Mouse (Mus musculus): ENCODE results near the gene Susd6. TPM values are rescaled to one million over a fixed set of nuclear protein-coding genes. Genes with fewer than 3 reads are reported as not detected.

The Susd6 gene
- polyA plus RNA-seq, 1 experiment from 2014 or later: 17.7 TPM

- Histone ChIP-seq H3K36me3 (ENCODE audit: control insufficient read depth, insufficient read depth, low read length) (no peaks in the 10 kb centered on the region), H3K27me3 (ENCODE audit: control insufficient read depth, insufficient read depth, low read length) (no peaks in the 10 kb centered on the region), H3K4me3 (ENCODE audit: low read depth, low read length) (no peak overlapping the region), H3K9me3 (ENCODE audit: control insufficient read depth, low read length) (no peaks in the 10 kb centered on the region), H3K4me1 (replicated peaks; ENCODE audit: control insufficient read depth, insufficient read depth, low read length) (0 out of 2 replicates have a peak, but pooled peaks cover 2% of the 10 kb centered on the region), H3K9ac (ENCODE audit: low read depth, low read length) (no peak overlapping the region), H3K27ac (ENCODE audit: low read depth, low read length) (no peak overlapping the region), H3K4me2 (replicated peaks; ENCODE audit: low read depth, low read length) (no peak overlapping the region)
- WGBS: 71% methylated on average over 2 of the region's 2 CpGs
- ATAC-seq (ENCODE audit: low FRiP score) (no peak), DNase-seq (ENCODE audit: low spot score) (no peak)
These were observed 96.7 kb downstream of the Susd6 start for GRCm38 (mm10) chr12:80887036-80887435.

GRCm38 (mm10) chr12:80889331-80889730 lies 99.0 kb downstream of the Susd6 start:
- Histone ChIP-seq H3K9ac (ENCODE audit: low read depth, low read length) (no peak overlapping the region), H3K27me3 (ENCODE audit: control insufficient read depth, insufficient read depth, low read length) (no peaks in the 10 kb centered on the region), H3K4me2 (replicated peaks; ENCODE audit: low read depth, low read length) (no peak overlapping the region), H3K27ac (ENCODE audit: low read depth, low read length) (no peak overlapping the region), H3K9me3 (ENCODE audit: control insufficient read depth, low read length) (no peaks in the 10 kb centered on the region), H3K4me1 (replicated peaks; ENCODE audit: control insufficient read depth, insufficient read depth, low read length) (0 out of 2 replicates have a peak, but pooled peaks cover 2% of the 10 kb centered on the region), H3K36me3 (ENCODE audit: control insufficient read depth, insufficient read depth, low read length) (no peaks in the 10 kb centered on the region), H3K4me3 (ENCODE audit: low read depth, low read length) (no peak overlapping the region)
- WGBS: 92% methylated on average over 3 of the region's 3 CpGs
- ATAC-seq (ENCODE audit: low FRiP score) (no peak), DNase-seq (ENCODE audit: low spot score) (no peak)

GRCm38 (mm10) chr12:80891074-80891473 lies 100.8 kb downstream of the Susd6 start:
- no peak overlapping the region for H3K9ac ChIP-seq (ENCODE audit: low read depth, low read length)
- no peak overlapping the region for H3K27ac ChIP-seq (ENCODE audit: low read depth, low read length)
- no peak overlapping the region for H3K4me2 ChIP-seq (replicated peaks; ENCODE audit: low read depth, low read length)
- ATAC-seq (ENCODE audit: low FRiP score) (no peak), DNase-seq (ENCODE audit: low spot score) (no peak)
- no peak overlapping the region for H3K4me3 ChIP-seq (ENCODE audit: low read depth, low read length)
- WGBS: 98% methylated on average over 2 of the region's 2 CpGs
- H3K4me1 ChIP-seq (replicated peaks; ENCODE audit: control insufficient read depth, insufficient read depth, low read length): no peaks in the 10 kb centered on the region
- H3K27me3 ChIP-seq (ENCODE audit: control insufficient read depth, insufficient read depth, low read length): no peaks in the 10 kb centered on the region
- H3K36me3 ChIP-seq (ENCODE audit: control insufficient read depth, insufficient read depth, low read length): no peaks in the 10 kb centered on the region
- no peaks in the 10 kb centered on the region for H3K9me3 ChIP-seq (ENCODE audit: control insufficient read depth, low read length)

GRCm38 (mm10) chr12:80893720-80894494 lies 103.6 kb downstream of the Susd6 start:
- no peak for DNase-seq (ENCODE audit: low spot score)
- Histone ChIP-seq H3K36me3 (ENCODE audit: control insufficient read depth, insufficient read depth, low read length) (no peaks in the 10 kb centered on the region), H3K9me3 (ENCODE audit: control insufficient read depth, low read length) (no peaks in the 10 kb centered on the region), H3K4me1 (replicated peaks; ENCODE audit: control insufficient read depth, insufficient read depth, low read length) (no peaks in the 10 kb centered on the region), H3K4me3 (ENCODE audit: low read depth, low read length) (no peak overlapping the region), H3K4me2 (replicated peaks; ENCODE audit: low read depth, low read length) (no peak overlapping the region), H3K9ac (ENCODE audit: low read depth, low read length) (no peak overlapping the region), H3K27ac (ENCODE audit: low read depth, low read length) (no peak overlapping the region), H3K27me3 (ENCODE audit: control insufficient read depth, insufficient read depth, low read length) (no peaks in the 10 kb centered on the region)
- no peak for ATAC-seq (ENCODE audit: low FRiP score)
- WGBS: 92% methylated on average over 18 of the region's 18 CpGs

- H3K27ac ChIP-seq (ENCODE audit: low read depth, low read length): no peak overlapping the region
- H3K4me2 ChIP-seq (replicated peaks; ENCODE audit: low read depth, low read length): peak overlapping the region; percentile 31
- no peaks in the 10 kb centered on the region for H3K27me3 ChIP-seq (ENCODE audit: control insufficient read depth, insufficient read depth, low read length)
- peak; percentile 83 for DNase-seq (ENCODE audit: low spot score)
- no peaks in the 10 kb centered on the region for H3K36me3 ChIP-seq (ENCODE audit: control insufficient read depth, insufficient read depth, low read length)
- H3K4me3 ChIP-seq (ENCODE audit: low read depth, low read length): peak overlapping the region; percentile 3; the same call in 1 of the 2 replicates
- H3K9ac ChIP-seq (ENCODE audit: low read depth, low read length): no peak overlapping the region
- WGBS: 10% methylated on average over 19 of the region's 19 CpGs
- no peaks in the 10 kb centered on the region for H3K4me1 ChIP-seq (replicated peaks; ENCODE audit: control insufficient read depth, insufficient read depth, low read length)
- ATAC-seq (ENCODE audit: low FRiP score): peak; percentile 83
- H3K9me3 ChIP-seq (ENCODE audit: control insufficient read depth, low read length): no peaks in the 10 kb centered on the region
These were observed 104.8 kb downstream of the Susd6 start for GRCm38 (mm10) chr12:80894973-80895570.

GRCm38 (mm10) chr12:80909631-80910030 lies 119.3 kb downstream of the Susd6 start:
- no peak overlapping the region for H3K4me3 ChIP-seq (ENCODE audit: low read depth, low read length)
- no peaks in the 10 kb centered on the region for H3K9me3 ChIP-seq (ENCODE audit: control insufficient read depth, low read length)
- H3K4me2 ChIP-seq (replicated peaks; ENCODE audit: low read depth, low read length): no peak overlapping the region
- H3K27ac ChIP-seq (ENCODE audit: low read depth, low read length): no peak overlapping the region
- no peaks in the 10 kb centered on the region for H3K27me3 ChIP-seq (ENCODE audit: control insufficient read depth, insufficient read depth, low read length)
- DNase-seq (ENCODE audit: low spot score): no peak
- H3K36me3 ChIP-seq (ENCODE audit: control insufficient read depth, insufficient read depth, low read length): no peaks in the 10 kb centered on the region
- no peak for ATAC-seq (ENCODE audit: low FRiP score)
- H3K9ac ChIP-seq (ENCODE audit: low read depth, low read length): no peak overlapping the region
- 94% methylated on average over 8 of the region's 8 CpGs for WGBS
- no peaks in the 10 kb centered on the region for H3K4me1 ChIP-seq (replicated peaks; ENCODE audit: control insufficient read depth, insufficient read depth, low read length)

- no peaks in the 10 kb centered on the region for H3K36me3 ChIP-seq (ENCODE audit: control insufficient read depth, insufficient read depth, low read length)
- H3K9me3 ChIP-seq (ENCODE audit: control insufficient read depth, low read length): no peaks in the 10 kb centered on the region
- peak; percentile 10 for DNase-seq (ENCODE audit: low spot score)
- H3K9ac ChIP-seq (ENCODE audit: low read depth, low read length): no peak overlapping the region
- no peak overlapping the region for H3K4me2 ChIP-seq (replicated peaks; ENCODE audit: low read depth, low read length)
- H3K27me3 ChIP-seq (ENCODE audit: control insufficient read depth, insufficient read depth, low read length): no peaks in the 10 kb centered on the region
- H3K4me1 ChIP-seq (replicated peaks; ENCODE audit: control insufficient read depth, insufficient read depth, low read length): no peaks in the 10 kb centered on the region
- 58% methylated on average over 7 of the region's 7 CpGs for WGBS
- no peak overlapping the region for H3K4me3 ChIP-seq (ENCODE audit: low read depth, low read length)
- no peak for ATAC-seq (ENCODE audit: low FRiP score)
- H3K27ac ChIP-seq (ENCODE audit: low read depth, low read length): no peak overlapping the region
These were observed 127.5 kb downstream of the Susd6 start for GRCm38 (mm10) chr12:80917764-80918163.

- Histone ChIP-seq H3K36me3 (ENCODE audit: control insufficient read depth, insufficient read depth, low read length) (no peaks in the 10 kb centered on the region), H3K27ac (ENCODE audit: low read depth, low read length) (no peak overlapping the region), H3K9ac (ENCODE audit: low read depth, low read length) (no peak overlapping the region), H3K4me2 (replicated peaks; ENCODE audit: low read depth, low read length) (no peak overlapping the region), H3K27me3 (ENCODE audit: control insufficient read depth, insufficient read depth, low read length) (no peaks in the 10 kb centered on the region), H3K4me3 (ENCODE audit: low read depth, low read length) (no peak overlapping the region), H3K4me1 (replicated peaks; ENCODE audit: control insufficient read depth, insufficient read depth, low read length) (no peaks in the 10 kb centered on the region), H3K9me3 (ENCODE audit: control insufficient read depth, low read length) (no peaks in the 10 kb centered on the region)
- WGBS: 95% methylated on average over 5 of the region's 5 CpGs
- no peak for DNase-seq (ENCODE audit: low spot score)
- ATAC-seq (ENCODE audit: low FRiP score): no peak
These were observed 131.0 kb downstream of the Susd6 start for GRCm38 (mm10) chr12:80921301-80921700.

GRCm38 (mm10) chr12:80922869-80923268 lies 132.6 kb downstream of the Susd6 start:
- H3K9ac ChIP-seq (ENCODE audit: low read depth, low read length): no peak overlapping the region
- H3K9me3 ChIP-seq (ENCODE audit: control insufficient read depth, low read length): no peaks in the 10 kb centered on the region
- H3K4me2 ChIP-seq (replicated peaks; ENCODE audit: low read depth, low read length): no peak overlapping the region
- no peak for DNase-seq (ENCODE audit: low spot score)
- H3K27me3 ChIP-seq (ENCODE audit: control insufficient read depth, insufficient read depth, low read length): no peaks in the 10 kb centered on the region
- WGBS: 9% methylated on average over 7 of the region's 7 CpGs
- H3K36me3 ChIP-seq (ENCODE audit: control insufficient read depth, insufficient read depth, low read length): no peaks in the 10 kb centered on the region
- H3K27ac ChIP-seq (ENCODE audit: low read depth, low read length): no peak overlapping the region
- no peaks in the 10 kb centered on the region for H3K4me1 ChIP-seq (replicated peaks; ENCODE audit: control insufficient read depth, insufficient read depth, low read length)
- no peak overlapping the region for H3K4me3 ChIP-seq (ENCODE audit: low read depth, low read length)
- no peak for ATAC-seq (ENCODE audit: low FRiP score)
